Mouse (Mus musculus): ENCODE measurements around the gene Ppm1a. TPM values are rescaled to one million over a fixed set of nuclear protein-coding genes. Genes with fewer than 3 reads are reported as not detected.

Gene Ppm1a
- polyA plus RNA-seq, 1 experiment: 184 TPM

- TF ChIP-seq CTCF (IDR thresholded peaks at IDR 0.05; ENCODE audit: borderline replicate concordance, insufficient read depth, low read depth, low read length): no peak
- no peak for TF ChIP-seq POLR2A (IDR thresholded peaks at IDR 0.05; ENCODE audit: borderline replicate concordance, insufficient read depth, low read length)
- H3K27ac ChIP-seq (ENCODE audit: insufficient read depth, low read length): no peak overlapping the region
- WGBS: 93% methylated on average over 8 of the region's 8 CpGs
Observed at GRCm38 (mm10) chr12:72727021-72727420, 30.2 kb upstream of the Ppm1a start.

GRCm38 (mm10) chr12:72727611-72728010, 29.6 kb upstream of the Ppm1a start:
- 65% methylated on average over 5 of the region's 5 CpGs for WGBS
- DNase-seq: no peak

More at GRCm38 (mm10) chr12:72727021-72727420, 30.2 kb upstream of the Ppm1a start:
- no peaks in the 10 kb centered on the region for H3K4me1 ChIP-seq (ENCODE audit: control insufficient read depth, insufficient read depth, low read length)
- H3K4me3 ChIP-seq (replicated peaks; ENCODE audit: insufficient read depth, low read depth, low read length): no peak overlapping the region
- H3K27me3 ChIP-seq (ENCODE audit: control insufficient read depth, insufficient read depth, low read length): no peaks in the 10 kb centered on the region
- DNase-seq: no peak

GRCm38 (mm10) chr12:72734112-72734511, 23.1 kb upstream of the Ppm1a start:
- Histone ChIP-seq H3K27me3 (ENCODE audit: control insufficient read depth, insufficient read depth, low read length) (no peaks in the 10 kb centered on the region), H3K4me1 (ENCODE audit: control insufficient read depth, insufficient read depth, low read length) (no peaks in the 10 kb centered on the region), H3K4me3 (replicated peaks; ENCODE audit: insufficient read depth, low read depth, low read length) (no peak overlapping the region), H3K27ac (ENCODE audit: insufficient read depth, low read length) (no peak overlapping the region)
- no peak for DNase-seq
- WGBS: 58% methylated on average over 2 of the region's 2 CpGs
- TF ChIP-seq CTCF (IDR thresholded peaks at IDR 0.05; ENCODE audit: borderline replicate concordance, insufficient read depth, low read depth, low read length) (no peak), POLR2A (IDR thresholded peaks at IDR 0.05; ENCODE audit: borderline replicate concordance, insufficient read depth, low read length) (no peak)

More at GRCm38 (mm10) chr12:72727611-72728010, 29.6 kb upstream of the Ppm1a start:
- Histone ChIP-seq H3K27me3 (ENCODE audit: control insufficient read depth, insufficient read depth, low read length) (no peaks in the 10 kb centered on the region), H3K4me1 (ENCODE audit: control insufficient read depth, insufficient read depth, low read length) (no peaks in the 10 kb centered on the region), H3K4me3 (replicated peaks; ENCODE audit: insufficient read depth, low read depth, low read length) (no peak overlapping the region), H3K27ac (ENCODE audit: insufficient read depth, low read length) (no peak overlapping the region)
- TF ChIP-seq CTCF (IDR thresholded peaks at IDR 0.05; ENCODE audit: borderline replicate concordance, insufficient read depth, low read depth, low read length): no peak
- TF ChIP-seq POLR2A (IDR thresholded peaks at IDR 0.05; ENCODE audit: borderline replicate concordance, insufficient read depth, low read length): no peak

GRCm38 (mm10) chr12:72741176-72741575, 16.1 kb upstream of the Ppm1a start:
- no peaks in the 10 kb centered on the region for H3K4me1 ChIP-seq (ENCODE audit: control insufficient read depth, insufficient read depth, low read length)
- no peak overlapping the region for H3K4me3 ChIP-seq (replicated peaks; ENCODE audit: insufficient read depth, low read depth, low read length)
- H3K27ac ChIP-seq (ENCODE audit: insufficient read depth, low read length): no peak overlapping the region
- WGBS: 31% methylated on average over 6 of the region's 6 CpGs
- peak in 1 of 2 experiments; percentile 26 for DNase-seq
- no peak for TF ChIP-seq CTCF (IDR thresholded peaks at IDR 0.05; ENCODE audit: borderline replicate concordance, insufficient read depth, low read depth, low read length)
- TF ChIP-seq POLR2A (IDR thresholded peaks at IDR 0.05; ENCODE audit: borderline replicate concordance, insufficient read depth, low read length): no peak
- H3K27me3 ChIP-seq (ENCODE audit: control insufficient read depth, insufficient read depth, low read length): no peaks in the 10 kb centered on the region

- Histone ChIP-seq H3K4me1 (ENCODE audit: control insufficient read depth, insufficient read depth, low read length) (no peaks in the 10 kb centered on the region), H3K27ac (ENCODE audit: insufficient read depth, low read length) (no peak overlapping the region), H3K4me3 (replicated peaks; ENCODE audit: insufficient read depth, low read depth, low read length) (no peak overlapping the region), H3K27me3 (ENCODE audit: control insufficient read depth, insufficient read depth, low read length) (no peaks in the 10 kb centered on the region)
- 60% methylated on average over 9 of the region's 9 CpGs for WGBS
- TF ChIP-seq CTCF (IDR thresholded peaks at IDR 0.05; ENCODE audit: borderline replicate concordance, insufficient read depth, low read depth, low read length) (no peak), POLR2A (IDR thresholded peaks at IDR 0.05; ENCODE audit: borderline replicate concordance, insufficient read depth, low read length) (no peak)
- no peak for DNase-seq
Observed at GRCm38 (mm10) chr12:72744803-72745360, 12.4 kb upstream of the Ppm1a start.

GRCm38 (mm10) chr12:72745486-72745885, 11.8 kb upstream of the Ppm1a start:
- Histone ChIP-seq H3K4me3 (replicated peaks; ENCODE audit: insufficient read depth, low read depth, low read length) (no peak overlapping the region), H3K27ac (ENCODE audit: insufficient read depth, low read length) (no peak overlapping the region), H3K4me1 (ENCODE audit: control insufficient read depth, insufficient read depth, low read length) (no peaks in the 10 kb centered on the region), H3K27me3 (ENCODE audit: control insufficient read depth, insufficient read depth, low read length) (no peaks in the 10 kb centered on the region)
- no peak for DNase-seq
- TF ChIP-seq POLR2A (IDR thresholded peaks at IDR 0.05; ENCODE audit: borderline replicate concordance, insufficient read depth, low read length): no peak
- no peak for TF ChIP-seq CTCF (IDR thresholded peaks at IDR 0.05; ENCODE audit: borderline replicate concordance, insufficient read depth, low read depth, low read length)
- WGBS: 70% methylated on average over 14 of the region's 14 CpGs

GRCm38 (mm10) chr12:72748341-72748740, 8.9 kb upstream of the Ppm1a start:
- Histone ChIP-seq H3K27ac (ENCODE audit: insufficient read depth, low read length) (no peak overlapping the region), H3K27me3 (ENCODE audit: control insufficient read depth, insufficient read depth, low read length) (no peaks in the 10 kb centered on the region), H3K4me3 (replicated peaks; ENCODE audit: insufficient read depth, low read depth, low read length) (no peak overlapping the region), H3K4me1 (ENCODE audit: control insufficient read depth, insufficient read depth, low read length) (no peaks in the 10 kb centered on the region)
- TF ChIP-seq CTCF (IDR thresholded peaks at IDR 0.05; ENCODE audit: borderline replicate concordance, insufficient read depth, low read depth, low read length): no peak
- TF ChIP-seq POLR2A (IDR thresholded peaks at IDR 0.05; ENCODE audit: borderline replicate concordance, insufficient read depth, low read length): no peak
- WGBS: 78% methylated on average over 4 of the region's 4 CpGs
- DNase-seq: no peak

- TF ChIP-seq POLR2A (IDR thresholded peaks at IDR 0.05; ENCODE audit: borderline replicate concordance, insufficient read depth, low read length) (no peak), CTCF (IDR thresholded peaks at IDR 0.05; ENCODE audit: borderline replicate concordance, insufficient read depth, low read depth, low read length) (no peak)
Observed at GRCm38 (mm10) chr12:72748841-72749240, 8.4 kb upstream of the Ppm1a start.

More at GRCm38 (mm10) chr12:72748841-72749240, 8.4 kb upstream of the Ppm1a start:
- H3K27ac ChIP-seq (ENCODE audit: insufficient read depth, low read length): no peak overlapping the region
- no peaks in the 10 kb centered on the region for H3K4me1 ChIP-seq (ENCODE audit: control insufficient read depth, insufficient read depth, low read length)
- DNase-seq: no peak
- WGBS: 81% methylated on average over 4 of the region's 4 CpGs
- no peaks in the 10 kb centered on the region for H3K27me3 ChIP-seq (ENCODE audit: control insufficient read depth, insufficient read depth, low read length)
- no peak overlapping the region for H3K4me3 ChIP-seq (replicated peaks; ENCODE audit: insufficient read depth, low read depth, low read length)
